Mouse (Mus musculus) monocyte, adult 5-6 weeks (primary cell): Measurements from ENCODE around the gene Gm609. TPM values are rescaled to one million over a fixed set of nuclear protein-coding genes. Genes with fewer than 3 reads are reported as not detected.

Experiments used
- ATAC-seq: fragments of 153-309, 156-312 bp; replicated peaks from 2 replicates; pipeline ENCODE4 v1.8.0; 2017; ENCODE audit warnings: mild to moderate bottlenecking; ENCODE audit not compliant: low TSS enrichment, insufficient number of reproducible peaks, severe bottlenecking, poor library complexity, low FRiP score
- total RNA-seq: library from RNA; stranded (forward); fragments of 200-1000, 200-491, 200-594 nt; gene quantifications from 3 replicates; pipeline ENCODE4 v1.2.3, GENCODE M21; 2017

Gm609 gene
- total RNA-seq, 1 experiment from 2014 or later = not detected

DNA sequence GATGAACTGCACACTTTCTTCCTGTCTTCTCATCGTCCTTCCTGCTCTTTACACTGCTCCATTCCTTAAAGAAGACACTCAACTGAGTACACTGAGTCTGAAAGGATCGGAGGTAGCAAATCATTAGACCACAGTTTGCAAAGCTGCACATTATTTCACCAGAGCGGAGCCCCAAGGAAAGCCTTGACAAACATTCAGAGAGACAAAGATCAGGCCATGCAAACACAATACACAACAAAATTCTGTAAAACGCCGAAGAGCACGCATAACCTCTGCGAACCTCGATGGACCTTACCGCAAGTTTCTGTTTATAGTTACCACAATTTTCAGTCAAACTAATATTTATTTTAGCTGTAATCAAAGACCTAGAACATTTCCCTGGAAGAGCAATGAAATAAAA is 127.4 kb downstream of the Gm609 start:
- ATAC-seq = no peak

DNA sequence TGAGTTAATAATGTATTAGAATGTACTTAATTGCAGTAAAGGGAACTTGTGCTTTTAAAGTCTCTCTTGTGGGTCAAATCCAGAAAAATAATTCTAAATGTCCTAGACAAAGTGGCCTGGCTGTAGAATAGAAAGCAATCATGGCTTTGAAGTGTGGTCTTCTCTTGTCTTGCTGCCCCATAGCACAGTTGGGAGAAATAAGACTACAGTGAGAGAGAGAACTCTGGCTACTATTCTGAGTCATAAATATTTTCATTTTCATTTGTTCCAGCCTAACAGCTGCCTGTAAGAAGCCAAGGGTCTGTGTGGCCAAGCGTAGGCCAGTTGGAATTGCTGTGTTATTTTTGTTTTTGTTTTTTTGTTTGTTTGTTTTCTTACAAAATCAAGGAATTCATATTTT is 128.1 kb downstream of the Gm609 start:
- ATAC-seq = no peak

DNA sequence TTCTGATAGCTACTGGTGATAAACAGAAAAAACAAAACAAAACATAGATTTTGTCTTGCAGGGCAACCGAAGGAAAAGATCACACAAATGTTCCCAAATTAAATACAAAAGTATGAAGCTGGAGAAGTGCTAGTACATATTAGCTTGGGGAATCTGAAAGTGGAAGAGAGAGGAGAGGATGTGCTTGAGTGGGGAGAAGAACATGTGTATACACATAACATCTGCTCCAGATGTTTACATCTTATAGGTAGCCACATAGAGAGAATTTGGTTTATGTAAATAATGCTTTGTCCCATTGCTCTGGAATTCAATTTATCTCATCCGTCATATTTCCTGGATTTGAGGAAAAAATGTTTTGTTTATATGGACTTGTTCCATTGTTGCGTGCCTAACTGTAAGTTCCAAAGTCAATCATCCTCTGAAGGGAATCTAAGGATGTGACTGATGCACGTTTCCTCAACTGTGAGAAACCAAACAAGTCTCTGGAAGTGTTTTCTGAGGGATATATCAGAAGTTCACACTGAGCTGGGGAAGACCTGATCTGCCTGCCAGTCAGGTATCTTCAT is 129.2 kb downstream of the Gm609 start:
- no peak for ATAC-seq

Other genes starting within 250 kb of the Gm609 start
- 0.86 to 7.4 TPM (median 2.3 TPM) in 3 replicates for gene Cd200, start 83.9 kb downstream of the Gm609 start, total RNA-seq
- gene Gm17783, start 39.1 kb upstream of the Gm609 start, total RNA-seq = not detected in 3 replicates
- not detected in 3 replicates for gene Slc9c1, start 42.3 kb upstream of the Gm609 start, total RNA-seq
- gene Gcsam, start 117.4 kb upstream of the Gm609 start, total RNA-seq = 0.58 TPM in 1 of 3 replicates, not detected in the others
- gene BC016579, start 161.1 kb upstream of the Gm609 start, total RNA-seq = not detected in 3 replicates
- gene Tmprss7, start 200.7 kb upstream of the Gm609 start, total RNA-seq = not detected in 3 replicates
- gene Tagln3, start 231.6 kb upstream of the Gm609 start, total RNA-seq = not detected in 3 replicates
- gene Abhd10, start 250.0 kb upstream of the Gm609 start, total RNA-seq = 19.0 to 34.7 TPM (median 24.2 TPM) in 3 replicates